In genomic region chr6:115732341-115732928, GRCm38 (mm10) we compare ENCODE assay signal across 25 mouse cellular contexts. TPM values are rescaled to one million over a fixed set of nuclear protein-coding genes. Genes with fewer than 3 reads are reported as not detected.
DNase-seq lines count a peak whose midpoint lies in the region; ATAC-seq and TF ChIP-seq lines count a peak whose summit lies in the region.
"Had no signal": no experiment of that assay in that cellular context is flagged by ENCODE, and none has a peak within 500 bp of the region (broad histone marks: within the 10 kb centered on the region; RNA-seq: fewer than 3 reads in every experiment).

No protein-coding gene starts in this region.

- no peaks in the 10 kb centered on the region for H3K27me3 ChIP-seq in embryonic facial prominence, embryonic 14.5 days (replicated peaks; ENCODE audit: control insufficient read depth, insufficient read depth, low read length)
- H3K27me3 ChIP-seq in embryonic facial prominence, embryonic 10.5 days (replicated peaks; ENCODE audit: low read depth, poor library complexity, severe bottlenecking), result no peaks in the 10 kb centered on the region
- no peaks in the 10 kb centered on the region for H3K27me3 ChIP-seq in lung, embryonic 14.5 days (ENCODE audit: insufficient read depth, low read length)
- no peaks in the 10 kb centered on the region for H3K27me3 ChIP-seq in E14TG2a.4 (ENCODE audit: insufficient read depth, low read length)
- no peaks in the 10 kb centered on the region for H3K27me3 ChIP-seq in cerebellum, adult 2 months (ENCODE audit: control insufficient read depth, insufficient read depth, low read length)
- H3K27me3 ChIP-seq: embryonic facial prominence, embryonic 15.5 days; hindbrain, embryonic 13.5 days; megakaryocyte, embryonic 14.5 days had no signal

- H3K4me1 ChIP-seq in embryonic facial prominence, embryonic 14.5 days (ENCODE audit: control insufficient read depth, insufficient read depth, low read length), result peaks cover 7% of the 10 kb centered on the region; the same call in 1 of the 2 replicates
- peaks cover 13% of the 10 kb centered on the region for H3K4me1 ChIP-seq in embryonic facial prominence, embryonic 10.5 days
- H3K4me1 ChIP-seq in lung, embryonic 14.5 days (ENCODE audit: insufficient read depth), result peaks cover 4% of the 10 kb centered on the region
- no peaks in the 10 kb centered on the region for H3K4me1 ChIP-seq in lung, adult 2 months (ENCODE audit: control insufficient read depth, insufficient read depth, low read length)
- peaks cover 60% of the 10 kb centered on the region for H3K4me1 ChIP-seq in E14TG2a.4 (replicated peaks; ENCODE audit: low read depth, low read length)
- no peaks in the 10 kb centered on the region for H3K4me1 ChIP-seq in cerebellum, adult 2 months (ENCODE audit: control insufficient read depth, insufficient read depth, low read length)

- no peak for TF ChIP-seq CTCF in lung, embryonic 14.5 days (IDR thresholded peaks at IDR 0.05; ENCODE audit: low read depth)
- no peak for TF ChIP-seq CTCF in lung, adult 2 months (IDR thresholded peaks at IDR 0.05; ENCODE audit: insufficient read depth, low read length)
- peak; percentile 9; the same call in 1 of the 2 replicates for TF ChIP-seq CTCF in E14TG2a.4 (conservative IDR thresholded peaks at IDR 0.05; ENCODE audit: low read length)
- TF ChIP-seq CTCF in brain, embryonic 14.5 days (IDR thresholded peaks at IDR 0.05; ENCODE audit: borderline replicate concordance, extremely low read depth, insufficient read depth, insufficient read length), result no peak
- TF ChIP-seq CTCF in cerebellum, adult 2 months (IDR thresholded peaks at IDR 0.05; ENCODE audit: borderline replicate concordance, insufficient read depth, low read depth, low read length), result no peak

- H3K27ac ChIP-seq in embryonic facial prominence, embryonic 14.5 days (replicated peaks; ENCODE audit: low read depth, low read length), result no peak overlapping the region
- H3K27ac ChIP-seq in embryonic facial prominence, embryonic 10.5 days (replicated peaks), result no peak overlapping the region
- no peak overlapping the region for H3K27ac ChIP-seq in lung, embryonic 14.5 days (ENCODE audit: low read depth)
- H3K27ac ChIP-seq in cerebellum, adult 2 months (ENCODE audit: insufficient read depth, low read length), result no peak overlapping the region
- H3K27ac ChIP-seq: embryonic facial prominence, embryonic 15.5 days; forebrain, embryonic 10.5 days; gastrocnemius, adult 2 months; heart, embryonic 10.5 days; hindbrain, embryonic 13.5 days; limb, embryonic 10.5 days had no signal

- H3K9ac ChIP-seq in embryonic facial prominence, embryonic 14.5 days (ENCODE audit: low read depth, low read length), result no peak overlapping the region
- no peak overlapping the region for H3K9ac ChIP-seq in lung, embryonic 14.5 days
- H3K9ac ChIP-seq: embryonic facial prominence, embryonic 15.5 days; hindbrain, embryonic 13.5 days; liver, postnatal 0 days had no signal

- H3K36me3 ChIP-seq in embryonic facial prominence, embryonic 14.5 days (ENCODE audit: control insufficient read depth, insufficient read depth, low read length), result no peaks in the 10 kb centered on the region
- H3K36me3 ChIP-seq in embryonic facial prominence, embryonic 10.5 days (replicated peaks), result no peaks in the 10 kb centered on the region
- H3K36me3 ChIP-seq in lung, embryonic 14.5 days (ENCODE audit: insufficient read depth), result no peaks in the 10 kb centered on the region
- peaks cover 36% of the 10 kb centered on the region for H3K36me3 ChIP-seq in E14TG2a.4 (ENCODE audit: insufficient read depth, low read length)
- H3K36me3 ChIP-seq: embryonic facial prominence, embryonic 15.5 days; forebrain, embryonic 10.5 days; heart, embryonic 10.5 days; hindbrain, embryonic 13.5 days; limb, embryonic 10.5 days had no signal

- no peak overlapping the region for H3K4me3 ChIP-seq in embryonic facial prominence, embryonic 14.5 days (ENCODE audit: low read depth, low read length)
- no peak overlapping the region for H3K4me3 ChIP-seq in embryonic facial prominence, embryonic 10.5 days
- no peak overlapping the region for H3K4me3 ChIP-seq in lung, embryonic 14.5 days (ENCODE audit: low read depth, low read length)
- H3K4me3 ChIP-seq in lung, adult 2 months (replicated peaks; ENCODE audit: extremely low read depth, low read depth, low read length), result no peak overlapping the region
- peak overlapping the region; percentile 74 for H3K4me3 ChIP-seq in E14TG2a.4 (replicated peaks; ENCODE audit: low read length)
- H3K4me3 ChIP-seq in cerebellum, adult 2 months (replicated peaks; ENCODE audit: insufficient read depth, low read depth, low read length), result no peak overlapping the region
- H3K4me3 ChIP-seq: embryonic facial prominence, embryonic 15.5 days; forebrain, embryonic 10.5 days; gastrocnemius, adult 2 months; heart, embryonic 10.5 days; hindbrain, embryonic 13.5 days; limb, embryonic 10.5 days; megakaryocyte, embryonic 14.5 days had no signal

- DNase-seq in embryonic facial prominence, embryonic 14.5 days (ENCODE audit: low spot score), result peak; percentile 9
- DNase-seq in embryonic facial prominence, embryonic 10.5 days (ENCODE audit: low spot score), result no peak
- peak; percentile 39 for DNase-seq in lung, embryonic 14.5 days
- no peak for DNase-seq in lung, adult 2 months
- peak; percentile 29 for DNase-seq in brain, embryonic 14.5 days (ENCODE audit: low read depth)
- no peak for DNase-seq in adrenal gland, postnatal 14 days
- DNase-seq in cerebellum, adult 2 months, result no peak
- DNase-seq: adrenal gland, adult 8-10 months; cerebellum, postnatal 10 days; gastrocnemius, adult 2 months; kidney, adult 11 months; kidney, postnatal 10 days; liver, postnatal 0 days; right cerebral cortex, postnatal 14 days; spleen, adult 18-20 months; thymus, adult 2 months had no signal

- peaks cover under 1% of the 10 kb centered on the region; the same call in 1 of the 2 replicates for H3K9me3 ChIP-seq in embryonic facial prominence, embryonic 14.5 days (ENCODE audit: control insufficient read depth, low read length)
- no peaks in the 10 kb centered on the region for H3K9me3 ChIP-seq in embryonic facial prominence, embryonic 10.5 days
- H3K9me3 ChIP-seq in lung, embryonic 14.5 days (ENCODE audit: low read depth, low read length), result peaks cover 4% of the 10 kb centered on the region
- H3K9me3 ChIP-seq in E14TG2a.4 (ENCODE audit: low read length), result no peaks in the 10 kb centered on the region
- H3K9me3 ChIP-seq: embryonic facial prominence, embryonic 15.5 days; heart, embryonic 10.5 days; hindbrain, embryonic 13.5 days; limb, embryonic 10.5 days had no signal

- no peak overlapping the region for H3K4me2 ChIP-seq in embryonic facial prominence, embryonic 14.5 days (ENCODE audit: low read depth, low read length)
- H3K4me2 ChIP-seq in lung, embryonic 14.5 days, result no peak overlapping the region
- H3K4me2 ChIP-seq: embryonic facial prominence, embryonic 15.5 days; hindbrain, embryonic 13.5 days had no signal

- no peak for ATAC-seq in embryonic facial prominence, embryonic 14.5 days (ENCODE audit: low read depth)
- no peak for ATAC-seq in lung, embryonic 14.5 days (ENCODE audit: insufficient read depth)
- ATAC-seq: liver, postnatal 0 days; midbrain, embryonic 16.5 days had no signal

- 76% methylated on average over 21 of the region's 22 CpGs for WGBS in embryonic facial prominence, embryonic 14.5 days
- 85% methylated on average over 22 of the region's 22 CpGs for WGBS in embryonic facial prominence, embryonic 10.5 days
- 73% methylated on average over 22 of the region's 22 CpGs for WGBS in lung, embryonic 14.5 days
- 74% methylated on average over 22 of the region's 22 CpGs for WGBS in lung, adult 2 months
- 65% methylated on average over 22 of the region's 22 CpGs for WGBS in cerebellum, adult 2 months

- TF ChIP-seq POLR2A in lung, adult 2 months (IDR thresholded peaks at IDR 0.05; ENCODE audit: borderline replicate concordance, extremely low read depth, low read depth, low read length), result no peak
- no peak for TF ChIP-seq POLR2A in brain, embryonic 14.5 days (IDR thresholded peaks at IDR 0.05; ENCODE audit: borderline replicate concordance, extremely low read depth, insufficient read depth, insufficient read length, poor library complexity, severe bottlenecking)
- no peak for TF ChIP-seq POLR2A in cerebellum, adult 2 months (IDR thresholded peaks at IDR 0.05; ENCODE audit: borderline replicate concordance, insufficient read depth, low read length)

RNA-seq across cellular contexts. Expression of gene Tmem40, which starts 29.8 kb away (rescaled TPM):
- 7.5 and 7.8 TPM in 2 replicates for polyA plus RNA-seq in embryonic facial prominence, embryonic 14.5 days (2014; fragmentation: Nextera tagmentation; extraction: Ambion mirVana)
- 1.1 and 1.6 TPM in 2 replicates for polyA plus RNA-seq in embryonic facial prominence, embryonic 10.5 days (2016; fragmentation: Nextera tagmentation; extraction: Ambion mirVana)
- polyA plus RNA-seq in lung, embryonic 14.5 days (2014; fragmentation: Nextera tagmentation; extraction: Ambion mirVana), result 2.2 and 2.4 TPM in 2 replicates
- 2.2 and 21.5 TPM in 2 replicates for polyA plus RNA-seq in lung, adult 2 months (2012; rRNA removed)
- 1.1 and 1.6 TPM in 2 replicates for polyA plus RNA-seq in brain, embryonic 14.5 days (2012; rRNA removed)
- total RNA-seq in adrenal gland, postnatal 14 days (2021), result 0.37 and 0.49 TPM in 2 replicates
- 2.7 and 3.5 TPM in 2 replicates for polyA plus RNA-seq in cerebellum, adult 2 months (2012; rRNA removed)
- total RNA-seq: adrenal gland, adult 8-10 months; liver, adult 2 months had no signal
- polyA plus RNA-seq: liver, adult 2 months had no signal

RNA-seq across cellular contexts. Expression of gene Cand2, which starts 41.9 kb away (rescaled TPM):
- polyA plus RNA-seq in embryonic facial prominence, embryonic 14.5 days (2014; fragmentation: Nextera tagmentation; extraction: Ambion mirVana), result 36.9 and 42.6 TPM in 2 replicates
- polyA plus RNA-seq in embryonic facial prominence, embryonic 10.5 days (2016; fragmentation: Nextera tagmentation; extraction: Ambion mirVana), result 68.9 and 71.8 TPM in 2 replicates
- 38.3 and 46.3 TPM in 2 replicates for polyA plus RNA-seq in lung, embryonic 14.5 days (2014; fragmentation: Nextera tagmentation; extraction: Ambion mirVana)
- 5.3 and 8.4 TPM in 2 replicates for polyA plus RNA-seq in lung, adult 2 months (2012; rRNA removed)
- 30.5 and 37.1 TPM in 2 replicates for polyA plus RNA-seq in brain, embryonic 14.5 days (2012; rRNA removed)
- 8.7 and 9.1 TPM in 2 replicates for total RNA-seq in adrenal gland, postnatal 14 days (2021)
- polyA plus RNA-seq in cerebellum, adult 2 months (2012; rRNA removed), result 5.1 and 6.7 TPM in 2 replicates

RNA-seq across cellular contexts. Expression of gene Raf1, which starts 56.0 kb away (rescaled TPM):
- polyA plus RNA-seq in embryonic facial prominence, embryonic 14.5 days (2014; fragmentation: Nextera tagmentation; extraction: Ambion mirVana), result 98.6 and 112 TPM in 2 replicates
- 123 and 126 TPM in 2 replicates for polyA plus RNA-seq in embryonic facial prominence, embryonic 10.5 days (2016; fragmentation: Nextera tagmentation; extraction: Ambion mirVana)
- polyA plus RNA-seq in lung, embryonic 14.5 days (2014; fragmentation: Nextera tagmentation; extraction: Ambion mirVana), result 121 and 122 TPM in 2 replicates
- polyA plus RNA-seq in lung, adult 2 months (2012; rRNA removed), result 98.6 and 131 TPM in 2 replicates
- 249 and 289 TPM in 2 replicates for polyA plus RNA-seq in brain, embryonic 14.5 days (2012; rRNA removed)
- 97.4 and 101 TPM in 2 replicates for total RNA-seq in adrenal gland, postnatal 14 days (2021)
- polyA plus RNA-seq in cerebellum, adult 2 months (2012; rRNA removed), result 148 and 152 TPM in 2 replicates

Comparison
In these comparisons a context has a peak if more than half of its experiments do, and no peak if none do; other contexts are left out.
1. DNase-seq: peak in embryonic facial prominence, embryonic 14.5 days (single experiment), lung, embryonic 14.5 days (single experiment) and brain, embryonic 14.5 days (single experiment); none in embryonic facial prominence, embryonic 10.5 days (single experiment), lung, adult 2 months (single experiment), adrenal gland, postnatal 14 days (single experiment) and cerebellum, adult 2 months (0 of 2).